Mouse (Mus musculus) cortical plate, adult 2 months (tissue): ENCODE measurements around the gene Dcun1d4. TPM values are rescaled to one million over a fixed set of nuclear protein-coding genes. Genes with fewer than 3 reads are reported as not detected.

Source experiments
- H3K27ac ChIP-seq: fragments of 200-500 bp; 2 replicates; pipeline ENCODE4 v1.5.1; 2012; ENCODE audit warnings: low read length, control low read depth, inconsistent platforms; ENCODE audit not compliant: insufficient read depth
- H3K4me1 ChIP-seq: fragments of 200-500 bp; 2 replicates; pipeline ENCODE4 v1.6.1; 2011; ENCODE audit warnings: low read length; ENCODE audit not compliant: control insufficient read depth, insufficient read depth
- H3K4me3 ChIP-seq: fragments of 200-500 bp; 2 replicates; pipeline ENCODE4 v1.5.1; 2011; ENCODE audit warnings: mild to moderate bottlenecking, low read length, control low read depth; ENCODE audit not compliant: insufficient read depth
- CTCF ChIP-seq: fragments of 200-500 bp; IDR thresholded peaks from 2 replicates; pipeline ENCODE4 v1.5.1; 2011; ENCODE audit warnings: mild to moderate bottlenecking, control low read depth, low read length; ENCODE audit not compliant: insufficient read depth; ENCODE audit errors: extremely low read depth
- POLR2A ChIP-seq: fragments of 200-500 bp; IDR thresholded peaks from 2 replicates; pipeline ENCODE4 v1.6.1; 2011; ENCODE audit warnings: mild to moderate bottlenecking, low read length, control low read depth; ENCODE audit not compliant: insufficient read depth; ENCODE audit errors: extremely low read depth
- polyA plus RNA-seq: library from polyadenylated mRNA; depleted of rRNA; stranded (reverse); fragments of >200 nt; gene quantifications from 2 replicates; pipeline ENCODE4 v1.2.3, GENCODE M21; 2012

The Dcun1d4 gene
- polyA plus RNA-seq, 1 experiment: 57.6 TPM

GRCm38 (mm10) chr5:73520787-73521186 lies 40.0 kb downstream of the Dcun1d4 start:
- H3K4me3 ChIP-seq: no peak overlapping the region
- no peaks in the 10 kb centered on the region; the same call in 1 of the 2 replicates for H3K4me1 ChIP-seq
- no peak overlapping the region for H3K27ac ChIP-seq
- no peak for TF ChIP-seq CTCF
- TF ChIP-seq POLR2A: no peak

DNA sequence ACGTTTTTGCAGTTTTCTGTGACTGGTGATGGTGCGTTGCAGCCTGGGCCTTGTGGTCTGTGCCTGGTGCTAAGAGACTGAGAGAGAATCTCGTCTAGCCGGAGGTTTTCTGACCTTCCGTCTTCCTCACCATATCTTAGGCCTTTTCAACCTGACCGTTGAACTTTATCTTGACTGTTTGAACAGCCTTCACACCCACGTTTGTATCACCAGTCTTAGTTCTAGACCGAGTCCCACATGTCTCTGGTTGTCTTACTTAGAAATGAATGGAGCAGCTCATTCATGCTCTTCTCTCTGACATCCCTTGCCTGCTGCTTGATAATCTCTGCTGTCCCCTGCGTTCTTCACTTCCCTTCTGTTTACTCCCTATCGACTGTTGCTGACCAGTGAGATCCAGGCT lies 42.4 kb downstream of the Dcun1d4 start:
- H3K4me1 ChIP-seq: no peaks in the 10 kb centered on the region; the same call in 1 of the 2 replicates
- TF ChIP-seq POLR2A (no peak), CTCF (no peak)
- no peak overlapping the region for H3K4me3 ChIP-seq
- H3K27ac ChIP-seq: no peak overlapping the region

GRCm38 (mm10) chr5:73524300-73525000 lies 43.6 kb downstream of the Dcun1d4 start:
- H3K4me1 ChIP-seq: no peaks in the 10 kb centered on the region; the same call in 1 of the 2 replicates
- no peak overlapping the region for H3K4me3 ChIP-seq
- TF ChIP-seq CTCF (no peak), POLR2A (no peak)
- no peak overlapping the region for H3K27ac ChIP-seq

- no peak overlapping the region for H3K4me3 ChIP-seq
- TF ChIP-seq CTCF: no peak
Observed at GRCm38 (mm10) chr5:73532222-73532621, 51.4 kb downstream of the Dcun1d4 start.

GRCm38 (mm10) chr5:73532879-73533278 lies 52.1 kb downstream of the Dcun1d4 start:
- TF ChIP-seq POLR2A: no peak
- TF ChIP-seq CTCF: no peak
- peak overlapping the region; percentile 66 for H3K27ac ChIP-seq
- no peak overlapping the region for H3K4me3 ChIP-seq
- peaks cover 2% of the 10 kb centered on the region for H3K4me1 ChIP-seq

More at GRCm38 (mm10) chr5:73532222-73532621, 51.4 kb downstream of the Dcun1d4 start:
- H3K27ac ChIP-seq: no peak overlapping the region; the same call in 1 of the 2 replicates
- peaks cover 2% of the 10 kb centered on the region for H3K4me1 ChIP-seq

- TF ChIP-seq POLR2A (no peak), CTCF (no peak)
- Histone ChIP-seq H3K4me3 (no peak overlapping the region), H3K4me1 (no peaks in the 10 kb centered on the region; the same call in 1 of the 2 replicates), H3K27ac (no peak overlapping the region)
Observed at GRCm38 (mm10) chr5:73537669-73538068, 56.9 kb downstream of the Dcun1d4 start.

DNA sequence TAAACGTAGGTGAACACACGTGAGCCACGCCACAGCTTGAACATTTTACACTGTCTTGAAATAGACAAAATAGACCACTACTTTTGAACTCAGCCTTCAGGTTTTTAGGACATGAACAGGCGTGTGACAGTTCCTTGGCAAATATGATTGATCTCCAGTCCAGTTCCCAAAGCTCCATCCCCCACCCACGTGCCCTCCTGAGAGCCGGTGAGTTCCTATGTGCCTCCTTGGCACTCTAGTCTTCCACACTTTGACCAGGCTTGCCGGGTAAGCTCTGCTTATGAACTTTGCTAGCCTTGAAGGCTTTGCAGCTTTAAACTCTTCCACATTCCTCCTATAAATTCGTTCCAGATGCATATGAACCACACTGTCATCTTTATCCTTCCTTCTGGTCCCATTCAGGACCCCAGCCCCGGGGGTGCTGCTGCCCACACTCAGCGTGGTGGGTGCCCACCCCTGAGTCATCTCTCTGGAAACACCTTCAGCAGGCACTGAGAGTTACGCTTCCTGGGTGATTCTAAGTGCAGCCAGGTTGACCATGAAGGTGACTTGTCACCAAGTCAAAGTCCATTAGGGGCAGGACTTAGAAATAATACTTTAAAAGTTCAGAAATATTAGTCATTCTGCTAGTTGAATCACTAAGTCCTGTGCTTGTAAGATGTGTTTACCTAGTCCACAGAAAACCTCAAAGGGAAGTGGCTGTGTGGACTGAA lies 57.9 kb downstream of the Dcun1d4 start:
- H3K4me3 ChIP-seq: no peak overlapping the region
- H3K4me1 ChIP-seq: no peaks in the 10 kb centered on the region; the same call in 1 of the 2 replicates
- H3K27ac ChIP-seq: no peak overlapping the region
- no peak for TF ChIP-seq CTCF
- TF ChIP-seq POLR2A: no peak

GRCm38 (mm10) chr5:73539848-73540510 lies 59.2 kb downstream of the Dcun1d4 start:
- H3K27ac ChIP-seq: no peak overlapping the region
- H3K4me1 ChIP-seq: no peaks in the 10 kb centered on the region; the same call in 1 of the 2 replicates
- TF ChIP-seq CTCF (peak; percentile 82), POLR2A (no peak)
- H3K4me3 ChIP-seq: no peak overlapping the region

DNA sequence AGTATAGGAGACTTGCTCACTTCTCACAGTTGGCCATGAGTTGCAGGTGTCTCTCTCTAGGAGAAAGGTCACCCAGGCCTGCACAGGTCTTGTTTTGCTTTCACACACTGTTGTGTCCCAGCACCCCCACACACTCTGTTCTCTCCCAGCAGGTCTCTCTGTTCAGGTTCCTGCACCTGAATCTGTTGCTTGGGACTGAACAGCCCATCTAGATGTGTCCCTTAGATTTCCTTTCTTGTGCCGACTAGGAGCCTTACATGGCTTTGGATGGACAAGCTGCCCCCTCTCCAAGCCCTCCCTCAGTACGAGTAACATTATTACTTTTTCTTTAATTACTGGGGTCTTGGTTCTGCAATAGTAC lies 59.7 kb downstream of the Dcun1d4 start:
- H3K27ac ChIP-seq: no peak overlapping the region
- no peak overlapping the region for H3K4me3 ChIP-seq
- no peak for TF ChIP-seq CTCF
- TF ChIP-seq POLR2A: no peak
- H3K4me1 ChIP-seq: no peaks in the 10 kb centered on the region; the same call in 1 of the 2 replicates

DNA sequence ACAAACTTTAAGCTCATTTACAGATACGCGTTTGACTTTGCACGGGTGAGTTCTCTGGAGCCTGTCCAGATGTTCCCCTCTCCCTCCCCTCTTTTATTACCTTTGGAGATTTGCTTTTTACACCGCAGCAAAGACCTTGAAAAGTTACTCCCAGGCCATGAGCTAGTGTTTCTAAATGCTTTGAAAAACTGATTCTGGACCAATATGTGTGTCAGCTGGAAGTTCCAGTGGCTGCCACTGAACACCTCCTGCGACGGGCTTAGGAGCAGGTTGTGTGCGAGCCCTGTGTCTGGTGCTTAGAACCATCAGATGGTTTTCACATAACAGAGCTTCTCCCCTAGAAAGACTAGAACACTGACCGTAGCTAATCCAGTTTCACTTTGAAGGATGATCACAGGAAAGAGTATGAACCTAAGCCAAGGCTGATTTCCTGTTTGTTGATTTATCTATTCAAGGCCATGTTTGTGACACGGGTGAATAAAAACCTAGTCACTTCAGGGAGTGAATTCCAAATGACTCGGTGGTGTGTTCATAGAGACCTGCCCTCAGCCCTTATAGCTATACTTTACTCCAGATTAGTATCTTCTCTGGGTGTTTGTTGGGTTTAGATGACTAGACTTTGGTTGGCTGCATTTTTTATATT lies 63.4 kb downstream of the Dcun1d4 start:
- TF ChIP-seq POLR2A (no peak), CTCF (no peak)
- Histone ChIP-seq H3K27ac (no peak overlapping the region), H3K4me1 (no peaks in the 10 kb centered on the region), H3K4me3 (no peak overlapping the region)
